Mouse (Mus musculus): ENCODE data around the gene Nkpd1. TPM values are rescaled to one million over a fixed set of nuclear protein-coding genes. Genes with fewer than 3 reads are reported as not detected.

The Nkpd1 gene
- polyA plus RNA-seq, 1 experiment = not detected

GRCm38 (mm10) chr7:19564455-19564854, 46.8 kb downstream of the Nkpd1 start:
- no peak overlapping the region for H3K27ac ChIP-seq (ENCODE audit: insufficient read depth, low read depth, low read length)
- H3K4me1 ChIP-seq (ENCODE audit: control insufficient read depth, insufficient read depth, low read length) = peaks cover 7% of the 10 kb centered on the region
- TF ChIP-seq POLR2A (IDR thresholded peaks at IDR 0.05; ENCODE audit: borderline replicate concordance, low read depth, low read length) = no peak
- 0 out of 2 replicates have a peak, but pooled peaks have one; percentile 8 for TF ChIP-seq CTCF (IDR thresholded peaks at IDR 0.05; ENCODE audit: low read depth, low read length)
- H3K4me3 ChIP-seq (ENCODE audit: insufficient read depth, low read length) = no peak overlapping the region

GRCm38 (mm10) chr7:19565803-19566202, 48.2 kb downstream of the Nkpd1 start:
- TF ChIP-seq POLR2A (IDR thresholded peaks at IDR 0.05; ENCODE audit: borderline replicate concordance, low read depth, low read length) = no peak
- Histone ChIP-seq H3K27ac (ENCODE audit: insufficient read depth, low read depth, low read length) (no peak overlapping the region), H3K4me3 (ENCODE audit: insufficient read depth, low read length) (no peak overlapping the region), H3K4me1 (ENCODE audit: control insufficient read depth, insufficient read depth, low read length) (no peaks in the 10 kb centered on the region)

GRCm38 (mm10) chr7:19567426-19567825, 49.8 kb downstream of the Nkpd1 start:
- no peak for TF ChIP-seq CTCF (IDR thresholded peaks at IDR 0.05; ENCODE audit: low read depth, low read length)
- no peak for TF ChIP-seq POLR2A (IDR thresholded peaks at IDR 0.05; ENCODE audit: borderline replicate concordance, low read depth, low read length)
- H3K4me3 ChIP-seq (ENCODE audit: insufficient read depth, low read length) = no peak overlapping the region
- peaks cover 6% of the 10 kb centered on the region for H3K4me1 ChIP-seq (ENCODE audit: control insufficient read depth, insufficient read depth, low read length)
- H3K27ac ChIP-seq (ENCODE audit: insufficient read depth, low read depth, low read length) = no peak overlapping the region

- H3K4me1 ChIP-seq (ENCODE audit: control insufficient read depth, insufficient read depth, low read length) = peaks cover 11% of the 10 kb centered on the region
Observed at GRCm38 (mm10) chr7:19569647-19570046, 52.0 kb downstream of the Nkpd1 start.

GRCm38 (mm10) chr7:19572926-19573775, 55.5 kb downstream of the Nkpd1 start:
- H3K4me1 ChIP-seq (ENCODE audit: control insufficient read depth, insufficient read depth, low read length) = peaks cover 15% of the 10 kb centered on the region
- peak overlapping the region; percentile 66 for H3K4me3 ChIP-seq (ENCODE audit: insufficient read depth, low read length)
- TF ChIP-seq CTCF (IDR thresholded peaks at IDR 0.05; ENCODE audit: low read depth, low read length) (no peak), POLR2A (IDR thresholded peaks at IDR 0.05; ENCODE audit: borderline replicate concordance, low read depth, low read length) (no peak)
- H3K27ac ChIP-seq (ENCODE audit: insufficient read depth, low read depth, low read length) = peak overlapping the region; percentile 73

More at GRCm38 (mm10) chr7:19569647-19570046, 52.0 kb downstream of the Nkpd1 start:
- Histone ChIP-seq H3K27ac (ENCODE audit: insufficient read depth, low read depth, low read length) (no peak overlapping the region), H3K4me3 (ENCODE audit: insufficient read depth, low read length) (no peak overlapping the region)
- TF ChIP-seq POLR2A (IDR thresholded peaks at IDR 0.05; ENCODE audit: borderline replicate concordance, low read depth, low read length) = no peak
- no peak for TF ChIP-seq CTCF (IDR thresholded peaks at IDR 0.05; ENCODE audit: low read depth, low read length)

- Histone ChIP-seq H3K4me3 (ENCODE audit: insufficient read depth, low read length) (peak overlapping the region; percentile 66), H3K4me1 (ENCODE audit: control insufficient read depth, insufficient read depth, low read length) (peaks cover 18% of the 10 kb centered on the region), H3K27ac (ENCODE audit: insufficient read depth, low read depth, low read length) (peak overlapping the region; percentile 57; the same call in 1 of the 2 replicates)
- no peak for TF ChIP-seq POLR2A (IDR thresholded peaks at IDR 0.05; ENCODE audit: borderline replicate concordance, low read depth, low read length)
- no peak for TF ChIP-seq CTCF (IDR thresholded peaks at IDR 0.05; ENCODE audit: low read depth, low read length)
Observed at GRCm38 (mm10) chr7:19573776-19574140, 56.1 kb downstream of the Nkpd1 start.

Other genes with a start within 250 kb of the Nkpd1 start
- 178 and 187 TPM in 2 replicates for gene Vasp, start 246.0 kb upstream of the Nkpd1 start, polyA plus RNA-seq (2012; ENCODE audit: insufficient read depth, insufficient read length, missing spikeins)
- 0.93 and 4.2 TPM in 2 replicates for gene Ppm1n, start 237.8 kb upstream of the Nkpd1 start, polyA plus RNA-seq (2012; ENCODE audit: insufficient read depth, insufficient read length, missing spikeins)
- 1.4 and 2.0 TPM in 2 replicates for gene Rtn2, start 235.2 kb upstream of the Nkpd1 start, polyA plus RNA-seq (2012; ENCODE audit: insufficient read depth, insufficient read length, missing spikeins)
- gene Fosb, start 207.8 kb upstream of the Nkpd1 start, polyA plus RNA-seq (2012; ENCODE audit: insufficient read depth, insufficient read length, missing spikeins) = 0.68 TPM in 1 of 2 replicates, not detected in the other
- gene Ercc1, start 173.1 kb upstream of the Nkpd1 start, polyA plus RNA-seq (2012; ENCODE audit: insufficient read depth, insufficient read length, missing spikeins) = 30.7 and 35.4 TPM in 2 replicates
- 7.8 and 8.4 TPM in 2 replicates for gene Cd3eap, start 158.4 kb upstream of the Nkpd1 start, polyA plus RNA-seq (2012; ENCODE audit: insufficient read depth, insufficient read length, missing spikeins)
- 1.6 and 4.0 TPM in 2 replicates for gene Ppp1r13l, start 158.1 kb upstream of the Nkpd1 start, polyA plus RNA-seq (2012; ENCODE audit: insufficient read depth, insufficient read length, missing spikeins)
- 14.5 and 18.9 TPM in 2 replicates for gene Ercc2, start 135.8 kb upstream of the Nkpd1 start, polyA plus RNA-seq (2012; ENCODE audit: insufficient read depth, insufficient read length, missing spikeins)
- 0.95 TPM in 1 of 2 replicates, not detected in the other for gene Klc3, start 113.7 kb upstream of the Nkpd1 start, polyA plus RNA-seq (2012; ENCODE audit: insufficient read depth, insufficient read length, missing spikeins)
- 0.65 TPM in 1 of 2 replicates, not detected in the other for gene Ckm, start 113.1 kb upstream of the Nkpd1 start, polyA plus RNA-seq (2012; ENCODE audit: insufficient read depth, insufficient read length, missing spikeins)
- gene Mark4, start 59.0 kb upstream of the Nkpd1 start, polyA plus RNA-seq (2012; ENCODE audit: insufficient read depth, insufficient read length, missing spikeins) = 21.3 and 21.4 TPM in 2 replicates
- not detected in 2 replicates for gene Exoc3l2, start 54.5 kb upstream of the Nkpd1 start, polyA plus RNA-seq (2012; ENCODE audit: insufficient read depth, insufficient read length, missing spikeins)
- gene Bloc1s3, start 9.5 kb upstream of the Nkpd1 start, polyA plus RNA-seq (2012; ENCODE audit: insufficient read depth, insufficient read length, missing spikeins) = 9.7 and 11.0 TPM in 2 replicates
- 51.4 and 57.0 TPM in 2 replicates for gene Trappc6a, start 9.4 kb upstream of the Nkpd1 start, polyA plus RNA-seq (2012; ENCODE audit: insufficient read depth, insufficient read length, missing spikeins)
- 19.3 and 25.7 TPM in 2 replicates for gene Ppp1r37, start 45.2 kb downstream of the Nkpd1 start, polyA plus RNA-seq (2012; ENCODE audit: insufficient read depth, insufficient read length, missing spikeins)
- gene Zfp296, start 59.4 kb downstream of the Nkpd1 start, polyA plus RNA-seq (2012; ENCODE audit: insufficient read depth, insufficient read length, missing spikeins) = 0.60 TPM in 1 of 2 replicates, not detected in the other
- gene Gemin7, start 59.8 kb downstream of the Nkpd1 start, polyA plus RNA-seq (2012; ENCODE audit: insufficient read depth, insufficient read length, missing spikeins) = 51.6 and 52.0 TPM in 2 replicates
- gene Clasrp, start 86.6 kb downstream of the Nkpd1 start, polyA plus RNA-seq (2012; ENCODE audit: insufficient read depth, insufficient read length, missing spikeins) = 41.1 and 53.9 TPM in 2 replicates
- gene Relb, start 111.6 kb downstream of the Nkpd1 start, polyA plus RNA-seq (2012; ENCODE audit: insufficient read depth, insufficient read length, missing spikeins) = 33.2 and 35.7 TPM in 2 replicates
- 81.9 and 95.3 TPM in 2 replicates for gene Clptm1, start 147.2 kb downstream of the Nkpd1 start, polyA plus RNA-seq (2012; ENCODE audit: insufficient read depth, insufficient read length, missing spikeins)
- 56.2 and 70.4 TPM in 2 replicates for gene Apoc2, start 160.1 kb downstream of the Nkpd1 start, polyA plus RNA-seq (2012; ENCODE audit: insufficient read depth, insufficient read length, missing spikeins)
- not detected in 2 replicates for gene Gm44805, start 163.6 kb downstream of the Nkpd1 start, polyA plus RNA-seq (2012; ENCODE audit: insufficient read depth, insufficient read length, missing spikeins)
- gene Apoc4, start 163.6 kb downstream of the Nkpd1 start, polyA plus RNA-seq (2012; ENCODE audit: insufficient read depth, insufficient read length, missing spikeins) = not detected in 2 replicates
- gene Apoc1, start 174.8 kb downstream of the Nkpd1 start, polyA plus RNA-seq (2012; ENCODE audit: insufficient read depth, insufficient read length, missing spikeins) = not detected in 2 replicates
- gene Apoe, start 181.3 kb downstream of the Nkpd1 start, polyA plus RNA-seq (2012; ENCODE audit: insufficient read depth, insufficient read length, missing spikeins) = 16,287 and 16,533 TPM in 2 replicates
- 23.8 and 25.2 TPM in 2 replicates for gene Tomm40, start 197.6 kb downstream of the Nkpd1 start, polyA plus RNA-seq (2012; ENCODE audit: insufficient read depth, insufficient read length, missing spikeins)
- 12.7 and 12.9 TPM in 2 replicates for gene Nectin2, start 232.6 kb downstream of the Nkpd1 start, polyA plus RNA-seq (2012; ENCODE audit: insufficient read depth, insufficient read length, missing spikeins)